Mouse (Mus musculus) G1E (cell line): ENCODE data around the gene Cgnl1.

Experiments
- CTCF ChIP-seq: IDR thresholded peaks from 2 replicates; pipeline ENCODE4 v1.5.1; 2012; ENCODE audit warnings: low read depth, low read length, inconsistent platforms, mixed read lengths
- GATA1 ChIP-seq: IDR thresholded peaks from 2 replicates; pipeline ENCODE4 v1.6.1; 2012; ENCODE audit warnings: borderline replicate concordance, low read length, inconsistent platforms, mixed read lengths

GRCm38 (mm10) chr9:71773563-71773962 is 2.2 kb upstream of the Cgnl1 start:
- TF ChIP-seq CTCF = no peak
- no peak for TF ChIP-seq GATA1
